Mouse (Mus musculus): ENCODE measurements around the gene Calhm3.
"Not testable (repeated sequence)": the region's sequence is repeated elsewhere in the genome, so short reads cannot be mapped to it uniquely, and the experiment has no call there.

The Calhm3 gene

DNA sequence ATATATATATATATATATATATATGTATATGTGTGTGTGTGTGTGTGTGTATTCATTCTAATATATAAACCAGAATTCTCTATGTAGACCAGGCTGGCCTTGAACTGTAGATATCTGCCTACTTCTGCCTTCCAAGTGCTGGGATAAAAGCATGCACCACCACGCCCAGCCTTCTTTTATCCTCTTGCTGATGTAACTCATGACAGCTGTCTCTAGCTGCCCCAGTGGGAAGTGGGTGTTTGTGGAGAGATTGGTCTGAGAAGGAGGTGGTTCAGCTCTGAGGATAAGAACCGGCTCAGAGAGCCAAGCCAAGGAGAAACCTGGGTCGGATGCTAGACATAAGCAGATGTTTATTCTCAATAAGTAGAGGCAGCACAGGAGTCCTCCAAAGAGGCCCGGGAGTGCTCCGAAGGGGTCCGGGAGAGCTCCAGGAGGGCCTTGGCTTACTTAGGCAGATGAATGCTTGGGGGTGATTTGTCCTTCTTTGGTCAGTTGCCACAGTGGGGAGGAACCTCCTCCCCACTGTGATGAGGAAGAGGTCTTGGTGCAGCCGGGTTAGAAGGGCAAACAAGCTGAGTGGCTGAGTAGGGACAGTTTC, 10.2 kb upstream of the Calhm3 start:
- no peak for DNase-seq (ENCODE audit: low spot score)

DNA sequence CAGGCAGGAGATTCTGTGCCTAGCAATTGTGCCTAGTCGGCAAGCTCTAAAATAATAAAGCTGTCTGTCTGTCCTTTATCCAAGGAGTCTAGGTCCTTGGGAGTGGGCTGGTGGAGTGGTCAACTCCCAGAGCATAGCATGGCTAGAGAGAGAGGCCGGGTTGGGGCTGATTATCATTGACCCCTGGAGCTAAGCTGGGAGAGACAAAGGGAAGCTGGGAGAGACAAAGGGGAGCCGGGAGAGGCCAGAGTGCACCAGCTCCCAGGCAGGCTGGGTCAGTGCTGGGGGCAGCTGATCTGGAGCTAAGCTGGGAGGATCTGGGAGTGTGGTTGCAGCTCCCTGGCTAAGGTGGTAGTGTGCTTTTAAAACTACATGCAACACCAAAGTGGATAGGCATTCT, 9.2 kb upstream of the Calhm3 start:
- DNase-seq (ENCODE audit: low spot score), result peak; percentile 29

DNA sequence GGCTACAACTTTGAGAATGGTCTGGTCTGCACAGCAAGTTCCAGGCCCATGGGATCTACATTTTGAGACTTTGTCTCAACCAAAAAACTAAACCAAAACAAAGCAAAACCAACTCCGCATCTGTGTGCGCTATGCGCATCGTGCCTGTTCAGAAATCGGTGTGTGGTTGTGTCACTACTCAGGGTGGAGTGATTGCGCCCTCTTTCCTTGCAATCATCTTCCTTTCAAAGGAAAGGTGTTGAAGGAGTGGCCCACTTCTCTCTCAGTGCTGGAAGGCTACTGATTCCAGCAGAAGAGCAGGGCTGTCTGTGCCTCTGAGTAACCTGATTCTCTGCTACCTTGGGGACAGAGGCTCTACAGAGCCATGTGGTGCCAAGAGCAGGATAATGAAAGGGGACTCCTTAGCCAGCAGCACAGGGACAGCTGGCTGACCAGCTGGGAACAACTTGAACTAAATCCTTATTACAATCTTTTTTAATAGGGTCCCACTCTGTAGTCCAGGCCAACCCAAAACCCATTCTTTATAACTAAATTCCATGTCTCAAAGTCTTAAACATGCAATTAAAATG, 5.7 kb upstream of the Calhm3 start:
- DNase-seq (ENCODE audit: low spot score), result no peak

DNA sequence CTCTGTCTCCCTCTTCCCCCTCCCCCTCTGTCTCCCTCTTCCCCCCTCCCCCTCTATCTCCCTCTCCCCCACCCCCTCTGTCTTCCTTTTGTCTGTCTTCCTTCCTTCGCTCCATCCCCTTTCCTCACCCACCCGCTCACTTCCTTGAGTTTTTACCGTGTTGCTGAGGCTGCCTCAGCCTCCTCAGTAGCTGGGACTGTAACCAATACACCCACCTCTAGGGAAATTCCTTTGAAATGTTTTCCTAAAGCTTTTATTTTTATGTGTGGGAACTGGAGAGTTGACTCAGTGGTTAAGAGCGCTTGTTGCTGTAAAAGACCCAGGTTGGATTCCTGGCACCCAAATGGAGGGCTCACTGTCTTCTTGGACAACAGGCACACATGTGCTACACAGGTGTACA, 4.1 kb upstream of the Calhm3 start:
- DNase-seq (ENCODE audit: low spot score), result no peak

DNA sequence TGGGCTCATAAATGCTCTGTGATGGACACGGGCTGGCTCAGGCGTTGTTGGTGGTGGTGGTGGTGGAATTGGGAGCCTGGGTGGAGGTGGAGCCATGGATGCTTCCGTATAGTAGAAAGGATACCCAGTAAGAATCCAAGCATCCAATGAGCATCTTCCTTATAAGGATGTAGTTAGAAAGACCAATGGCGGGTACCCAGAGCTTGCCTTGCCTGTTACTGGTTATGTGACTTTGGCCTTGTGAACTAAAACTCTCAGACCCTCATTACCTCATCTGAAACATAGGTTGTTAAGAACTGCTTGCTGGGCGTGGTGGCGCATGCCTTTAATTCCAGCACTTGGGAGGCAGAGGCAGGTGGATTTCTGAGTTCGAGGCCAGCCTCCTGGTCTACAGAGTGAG, 3.8 kb downstream of the Calhm3 start:
- no peak for DNase-seq (ENCODE audit: low spot score)

DNA sequence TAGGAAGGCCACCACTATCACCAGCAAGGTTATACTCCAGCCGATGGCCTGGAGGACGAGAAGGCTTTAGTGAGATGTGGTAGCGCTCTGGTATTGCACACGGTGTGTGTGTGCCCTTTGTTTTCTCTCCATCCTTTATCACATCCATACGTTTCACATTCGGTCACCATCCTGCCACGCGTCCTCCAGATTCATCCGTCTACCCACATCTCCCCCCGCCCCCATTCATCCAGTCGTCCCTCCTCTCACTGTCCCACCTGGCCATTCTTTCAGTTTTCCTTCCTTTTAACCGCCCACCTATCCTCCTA, 5.5 kb downstream of the Calhm3 start:
- DNase-seq (ENCODE audit: low spot score), result no peak

DNA sequence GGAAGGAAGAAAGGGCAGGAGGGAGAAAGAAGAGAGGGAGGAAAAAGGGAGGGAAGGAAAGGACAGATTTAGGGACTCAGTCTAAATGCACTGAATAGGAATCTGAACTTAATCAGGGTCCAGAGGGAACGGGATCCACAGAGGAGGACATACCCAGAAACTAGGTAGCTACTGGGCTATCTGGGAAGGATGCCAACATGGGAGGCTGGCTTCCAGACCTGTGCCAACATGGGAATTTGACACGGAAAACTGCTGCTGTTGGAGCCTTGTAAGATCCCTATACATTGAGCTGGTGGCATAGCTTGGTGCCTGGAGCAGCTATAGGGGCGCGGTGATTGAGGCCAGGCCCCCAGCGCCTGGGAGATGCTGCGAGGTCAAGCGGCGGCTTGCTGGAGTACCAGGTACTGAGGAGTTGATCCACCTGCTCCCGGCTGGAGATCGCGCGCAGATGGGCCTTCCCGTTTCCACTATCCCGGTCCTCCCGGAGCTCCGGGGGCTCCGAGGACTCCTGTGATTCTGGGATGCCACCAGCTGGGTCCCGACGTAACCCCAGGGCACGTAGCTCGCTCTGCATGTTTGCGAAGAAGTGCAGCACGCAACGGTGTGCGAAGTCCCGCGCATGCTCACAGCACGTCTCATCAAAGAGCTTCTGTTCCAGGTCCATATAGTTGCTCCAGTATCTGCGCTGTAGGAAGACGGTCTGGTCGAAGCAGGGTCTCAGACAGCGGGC, 6.1 kb downstream of the Calhm3 start:
- DNase-seq (ENCODE audit: low spot score), result peak; percentile 14

DNA sequence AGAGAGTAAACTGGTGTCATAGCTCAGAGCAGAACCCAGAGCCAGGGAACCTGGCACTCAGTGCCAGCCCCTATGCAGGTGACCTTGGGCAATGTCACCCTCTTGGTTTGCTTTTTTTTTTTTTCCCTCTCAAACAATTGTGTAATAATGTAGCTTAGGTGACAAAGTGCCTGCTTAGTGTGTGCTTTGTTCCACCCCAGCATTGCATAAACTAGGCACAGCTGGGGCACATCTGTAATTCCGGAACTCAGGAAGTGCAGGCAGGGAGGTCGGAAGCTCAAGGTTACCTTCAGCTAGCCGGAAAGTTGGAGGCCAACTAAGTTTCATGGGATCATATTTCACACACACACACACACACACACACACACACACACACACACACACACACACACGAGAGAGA, 7.7 kb downstream of the Calhm3 start:
- no peak for DNase-seq (ENCODE audit: low spot score)

DNA sequence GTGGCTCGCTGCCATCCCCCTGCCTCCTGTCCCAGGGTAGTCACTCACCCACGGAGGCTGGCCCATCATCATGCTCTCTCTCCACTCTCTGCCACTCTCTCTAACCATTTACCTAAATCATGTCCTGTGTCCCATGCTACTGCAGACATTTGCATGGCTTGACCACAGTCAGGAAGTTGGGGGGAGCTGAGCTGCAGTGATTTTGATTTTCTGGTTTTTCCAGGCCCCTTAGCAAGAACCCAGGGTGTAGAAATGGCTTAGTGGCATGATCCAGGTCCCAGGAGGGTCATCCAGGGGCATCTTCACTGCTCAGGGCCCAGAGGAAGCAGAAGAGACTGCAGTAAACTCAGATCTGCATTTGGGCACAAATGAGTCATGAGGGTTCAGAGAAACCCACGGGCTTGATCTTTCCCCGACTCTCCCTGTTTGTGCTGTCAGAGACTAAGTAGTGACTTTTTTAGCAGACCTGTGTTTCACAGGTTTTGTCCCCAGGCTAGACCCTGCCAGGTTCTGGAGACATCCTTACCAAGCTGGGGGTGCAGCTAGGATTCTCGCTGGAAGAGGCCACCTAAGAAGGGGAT, 9.2 kb downstream of the Calhm3 start:
- DNase-seq (ENCODE audit: low spot score), result no peak

DNA sequence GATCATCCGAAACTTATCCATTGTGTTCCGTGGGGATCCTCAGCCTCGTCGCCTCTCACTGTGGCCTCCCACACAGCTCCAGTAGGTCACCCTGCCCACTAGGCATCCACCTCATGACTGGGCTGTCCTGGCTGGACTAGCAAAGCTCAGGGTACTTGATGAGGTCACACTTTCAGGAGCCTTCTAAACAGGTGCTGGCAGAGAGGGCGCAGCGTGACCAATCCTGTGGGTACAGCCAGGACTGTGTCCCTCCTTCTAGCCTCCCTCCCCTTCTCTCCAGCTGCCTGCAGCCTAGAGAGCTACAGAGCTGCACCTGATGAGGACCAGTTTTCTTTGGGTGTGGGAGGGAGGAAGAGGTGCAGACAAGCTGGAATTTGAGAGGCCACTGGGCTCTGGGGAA, 13.4 kb downstream of the Calhm3 start, which contains the start of gene Calhm1:
Gene Calhm1 (minus strand): TSS at position 101 of the 400 bp plus-strand sequence.
- no peak for DNase-seq (ENCODE audit: low spot score)

DNA sequence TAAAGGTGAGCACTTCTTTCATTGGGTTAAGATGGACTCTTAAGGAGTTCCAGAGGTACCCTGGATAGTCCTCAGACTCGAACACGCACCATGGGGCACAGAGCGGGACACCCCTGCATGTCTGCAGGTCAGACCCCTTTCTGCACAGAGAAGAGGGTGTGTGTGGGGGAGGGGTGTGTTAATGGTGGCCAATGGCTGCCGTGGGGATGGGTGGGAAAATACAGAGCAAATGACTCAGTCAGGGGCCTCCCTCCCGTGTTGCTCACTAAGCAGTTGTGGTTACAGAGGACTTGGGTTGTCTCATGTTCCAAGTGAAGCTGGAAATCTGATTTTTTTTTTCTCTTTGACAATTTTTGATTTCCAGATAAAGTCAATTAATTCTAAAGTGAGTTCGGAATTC, 15.1 kb downstream of the Calhm3 start:
- DNase-seq (ENCODE audit: low spot score), result no peak

DNA sequence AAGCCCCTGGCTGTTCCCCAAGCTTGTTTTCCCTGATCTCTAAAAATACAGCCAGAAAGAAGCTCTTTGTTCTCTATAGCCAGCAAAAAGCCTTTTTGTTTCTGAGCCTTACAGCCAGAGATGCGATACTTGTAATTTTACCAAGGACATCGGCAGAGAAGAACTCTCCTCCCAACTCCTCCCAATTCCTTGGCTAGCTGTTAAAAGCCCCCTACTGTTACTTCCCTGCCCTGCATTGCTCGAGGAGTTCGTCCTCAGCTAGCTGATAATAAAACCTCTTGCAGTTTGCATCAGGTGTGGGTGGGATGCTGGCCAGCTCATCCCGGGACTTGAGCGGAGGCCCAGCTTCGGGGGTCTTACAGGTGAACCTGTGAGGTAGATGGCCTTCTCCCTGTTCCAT, 18.0 kb downstream of the Calhm3 start:
- not testable (repeated sequence) for DNase-seq (ENCODE audit: low spot score)

DNA sequence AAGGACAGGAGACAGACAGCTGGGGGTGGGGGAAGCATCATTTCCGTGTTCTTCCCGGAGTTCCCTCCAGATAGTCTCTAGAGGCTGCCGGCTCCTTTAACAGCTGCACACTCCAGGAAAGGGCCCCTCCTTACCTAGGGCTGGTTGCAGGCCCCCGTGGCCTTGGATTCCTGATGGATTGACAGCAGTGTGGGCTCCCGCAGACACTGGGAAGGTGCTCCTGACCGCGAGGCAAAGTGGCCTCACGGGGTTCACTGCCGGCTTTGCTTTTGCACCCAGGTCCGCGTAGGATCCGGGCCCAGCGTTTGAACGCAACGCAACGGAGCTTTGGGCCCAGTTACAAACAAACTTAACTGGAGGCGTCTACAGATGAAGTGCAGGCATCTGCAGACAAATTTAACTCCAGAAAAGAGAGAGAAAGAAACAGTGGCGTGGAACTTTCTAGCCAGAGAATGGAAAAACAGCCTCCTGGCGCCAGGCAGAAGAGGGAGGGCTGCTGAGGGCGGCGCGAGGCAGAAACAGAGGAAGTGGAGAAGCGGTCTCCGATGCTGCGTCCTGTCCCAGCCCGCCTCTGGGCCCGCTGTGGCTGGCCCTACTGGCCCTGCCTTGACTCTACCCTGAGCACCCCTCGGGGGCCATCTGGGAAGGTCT, 19.7 kb downstream of the Calhm3 start, which contains the start of gene Calhm2:
Gene Calhm2 (minus strand): TSS at position 524 of the 651 bp plus-strand sequence.
- DNase-seq (ENCODE audit: low spot score), result peak; percentile 58

DNA sequence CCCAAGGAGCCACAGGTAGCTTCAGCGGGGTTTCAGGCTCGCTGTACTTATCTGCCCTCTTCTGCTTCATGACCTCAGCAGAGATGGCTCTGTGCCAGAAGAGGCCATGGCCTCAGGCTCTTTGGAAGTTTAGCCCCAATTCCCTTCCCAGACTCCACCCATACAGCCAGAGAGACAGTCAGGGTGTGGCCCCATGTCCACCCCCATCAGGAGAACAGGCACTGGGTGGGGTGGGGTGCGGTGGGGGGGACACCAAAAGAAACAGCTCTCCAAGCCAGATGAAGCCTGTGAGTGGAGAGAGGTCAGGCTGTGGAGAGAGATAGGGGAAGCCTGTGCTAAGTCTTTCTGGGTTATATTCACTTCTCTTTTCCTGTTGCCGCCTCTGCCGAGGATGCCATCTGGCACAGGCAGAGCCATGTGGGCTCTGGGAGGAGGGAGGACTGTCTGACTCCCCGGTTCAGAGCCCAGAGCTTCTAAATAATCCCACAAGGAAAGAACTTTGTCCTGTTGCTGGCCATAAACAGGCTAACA, 20.4 kb downstream of the Calhm3 start:
- no peak for DNase-seq (ENCODE audit: low spot score)

DNA sequence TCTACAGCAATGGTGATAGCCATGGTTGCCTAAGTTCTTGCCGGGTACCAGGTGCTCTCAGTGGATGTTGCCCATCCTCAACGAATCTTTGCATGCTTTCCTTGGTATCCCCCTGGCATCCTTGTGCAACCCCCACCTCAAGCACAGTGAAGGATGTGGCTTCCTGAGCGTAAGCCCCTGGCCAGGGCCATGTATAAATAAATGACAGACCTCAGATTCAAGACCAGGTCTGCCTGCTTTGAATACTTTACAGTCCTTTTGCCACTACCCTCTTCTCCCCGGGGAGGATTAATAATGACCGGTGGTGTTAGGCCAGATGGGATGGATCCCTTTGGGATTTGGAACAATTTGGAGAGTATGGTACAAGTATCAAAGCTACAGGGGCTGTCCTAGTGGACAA, 21.4 kb downstream of the Calhm3 start:
- no peak for DNase-seq (ENCODE audit: low spot score)

DNA sequence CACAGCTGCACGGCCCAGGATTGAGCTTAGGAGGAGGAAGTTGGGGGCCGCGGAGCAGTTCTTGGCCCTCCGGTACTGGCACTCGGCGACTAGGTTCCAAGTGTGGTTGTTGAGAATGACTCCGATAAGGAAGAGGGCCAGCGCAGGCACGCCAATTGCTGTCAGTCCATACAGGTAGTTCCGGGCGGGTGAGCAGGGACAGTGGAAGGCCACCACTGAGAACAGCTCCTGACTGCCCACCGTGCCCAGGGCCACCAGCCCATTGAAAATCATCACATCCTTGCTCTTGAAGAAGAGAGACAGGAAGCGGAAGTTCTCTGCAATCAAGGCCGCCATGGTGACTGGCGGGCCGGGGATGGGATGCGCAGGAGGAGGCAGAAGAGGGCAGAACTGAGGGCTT, 22.0 kb downstream of the Calhm3 start:
- DNase-seq (ENCODE audit: low spot score), result no peak

DNA sequence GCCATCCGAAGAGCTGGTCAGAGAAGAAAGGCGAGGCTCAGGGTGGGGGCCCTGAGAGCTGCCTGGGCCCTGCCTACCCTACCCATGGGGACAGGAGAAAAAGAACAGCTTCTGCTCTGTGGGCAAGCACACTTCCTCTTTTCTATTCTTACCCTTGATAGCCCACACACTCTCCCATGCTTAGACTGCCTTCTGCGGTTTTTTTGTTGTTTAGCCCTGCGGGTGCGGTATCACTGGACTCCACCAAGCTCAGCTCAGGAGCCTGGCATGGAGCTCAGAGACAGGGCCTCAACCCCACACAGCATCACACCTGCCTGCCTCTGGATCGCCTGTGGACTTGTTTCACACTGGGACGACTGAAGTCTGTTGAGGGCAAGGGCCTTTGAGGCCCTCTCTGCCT, 24.4 kb downstream of the Calhm3 start:
- DNase-seq (ENCODE audit: low spot score), result no peak

DNA sequence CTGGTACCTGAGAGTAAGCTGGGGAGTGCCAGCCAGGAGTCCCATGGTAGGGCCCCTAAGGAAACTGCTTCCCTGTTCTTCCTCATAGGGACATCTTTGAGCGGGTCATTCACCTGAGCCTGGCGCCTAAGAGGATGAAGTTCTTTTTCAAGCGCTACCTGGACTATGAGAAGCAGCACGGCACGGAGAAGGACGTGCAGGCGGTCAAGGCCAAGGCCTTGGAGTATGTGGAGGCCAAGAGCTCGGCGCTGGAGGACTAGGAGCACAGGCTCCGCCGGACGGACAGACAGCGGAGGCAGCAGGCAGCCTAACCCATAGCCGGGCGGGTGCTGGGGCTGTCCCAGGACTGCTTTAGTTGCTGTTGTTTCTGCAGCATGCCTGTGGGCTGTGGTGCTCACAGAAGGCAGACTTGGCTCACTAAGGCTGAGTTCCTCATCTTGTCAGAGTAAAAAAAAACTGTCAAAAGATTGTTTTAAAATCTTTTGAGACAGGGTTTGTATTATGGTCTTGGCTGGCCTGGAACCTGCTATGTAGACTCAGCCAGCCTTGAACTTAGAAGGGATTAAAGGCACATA, 26.9 kb downstream of the Calhm3 start:
- DNase-seq (ENCODE audit: low spot score), result no peak

DNA sequence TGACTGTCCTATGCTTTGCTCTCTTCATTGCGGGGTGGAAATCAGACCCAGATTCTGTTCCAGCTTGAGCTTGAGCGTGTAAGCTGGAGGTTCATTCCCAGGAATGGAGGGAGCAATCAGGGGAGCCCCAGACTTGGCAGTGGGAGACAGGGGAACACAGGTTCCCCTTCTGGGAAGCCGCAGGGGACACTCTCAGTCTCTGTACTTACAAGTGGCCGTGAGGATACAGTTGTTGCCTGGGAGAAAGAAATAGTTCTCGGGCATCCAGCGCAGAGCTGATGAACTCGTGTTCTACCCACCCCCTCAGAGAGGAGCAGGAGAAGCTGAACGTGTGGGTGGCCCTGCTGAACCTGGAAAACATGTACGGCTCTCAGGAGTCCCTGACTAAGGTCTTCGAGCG, 28.7 kb downstream of the Calhm3 start:
- no peak for DNase-seq (ENCODE audit: low spot score)

DNA sequence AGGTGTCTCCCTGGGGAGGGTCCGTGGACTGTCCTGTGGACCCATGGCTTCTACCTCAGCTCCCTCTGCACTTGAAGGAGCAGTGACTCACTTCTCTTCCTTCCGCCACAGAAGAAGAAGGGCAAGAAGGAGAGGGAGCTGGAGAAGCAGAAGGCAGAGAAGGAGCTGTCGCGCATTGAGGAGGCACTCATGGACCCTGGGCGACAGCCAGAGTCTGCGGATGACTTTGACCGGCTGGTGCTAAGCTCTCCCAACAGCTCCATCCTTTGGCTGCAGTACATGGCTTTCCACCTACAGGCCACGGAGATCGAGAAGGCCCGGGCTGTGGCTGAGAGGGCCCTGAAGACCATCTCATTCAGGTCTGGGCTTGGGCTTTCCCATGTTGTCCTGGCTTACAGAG, 29.4 kb downstream of the Calhm3 start:
- no peak for DNase-seq (ENCODE audit: low spot score)

DNA sequence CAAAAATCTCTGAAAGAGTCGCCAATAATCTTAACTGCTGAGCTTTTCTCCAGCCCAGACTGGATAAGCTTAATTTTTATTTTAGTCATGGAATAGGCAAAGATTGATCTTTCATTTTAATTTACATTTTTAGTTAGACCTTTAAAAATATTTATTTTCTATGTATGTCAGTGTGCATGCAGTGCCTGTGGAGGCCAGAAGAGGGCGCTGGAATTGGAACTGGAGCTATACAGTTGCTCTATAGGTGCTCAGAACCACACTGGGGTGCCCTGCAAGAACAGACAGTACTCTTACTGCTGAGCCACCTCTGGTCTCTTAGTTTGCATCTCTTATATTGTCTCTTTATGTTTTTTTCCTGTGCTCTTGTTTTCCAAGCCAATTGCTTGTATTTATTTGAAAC, 34.8 kb downstream of the Calhm3 start:
- DNase-seq (ENCODE audit: low spot score), result peak; percentile 57

DNA sequence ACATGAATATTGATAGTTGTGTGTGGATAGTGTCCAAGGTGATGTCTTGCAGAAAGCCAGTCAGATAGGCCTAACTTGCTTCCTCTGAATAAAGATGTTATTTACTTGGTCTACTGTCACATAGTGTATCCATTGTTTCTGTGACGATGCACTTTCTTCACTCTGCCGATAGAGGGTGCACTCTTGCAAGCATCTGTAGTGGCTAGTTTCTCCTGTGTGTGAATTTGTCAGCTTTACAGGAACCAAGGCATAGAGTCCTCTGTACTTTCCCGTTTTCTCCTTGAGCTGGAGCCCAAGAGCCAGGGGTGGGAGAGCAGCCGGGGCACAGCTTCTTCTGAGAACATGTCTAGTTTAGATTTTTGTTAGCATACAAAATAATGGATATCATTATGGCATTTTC, 36.5 kb downstream of the Calhm3 start:
- DNase-seq (ENCODE audit: low spot score), result peak; percentile 71

All from embryo, embryonic 10 days (tissue).